Mouse (Mus musculus) embryonic facial prominence, embryonic 14.5 days (tissue): ENCODE data around the gene Cep55. TPM values are rescaled to one million over a fixed set of nuclear protein-coding genes. Genes with fewer than 3 reads are reported as not detected.
A peak's percentile ranks its signal among the peaks of the same experiment; 100 is the strongest.

Source experiments
- ATAC-seq: fragments of 200-750 bp; cut with Nextera tagmentation; 2 replicates; pipeline ENCODE4 v1.8.0; 2017; ENCODE audit warnings: low read depth, moderate number of reproducible peaks, moderate TSS enrichment
- DNase-seq: peaks from one replicate; pipeline ENCODE4 v3.0.0-alpha.2; 2015; ENCODE audit warnings: low spot score
- H3K27ac ChIP-seq: fragments of 300-500 bp; sonication (generic); replicated peaks from 2 replicates; pipeline ENCODE4 v1.5.1; 2014; ENCODE audit warnings: low read depth, mild to moderate bottlenecking, low read length, moderate library complexity
- H3K27me3 ChIP-seq: fragments of 300-500 bp; sonication (generic); replicated peaks from 2 replicates; pipeline ENCODE4 v1.6.1; 2014; ENCODE audit warnings: low read length; ENCODE audit not compliant: control insufficient read depth, insufficient read depth
- H3K36me3 ChIP-seq: fragments of 300-500 bp; sonication (generic); 2 replicates; pipeline ENCODE4 v1.6.1; 2014; ENCODE audit warnings: low read length, mixed read lengths; ENCODE audit not compliant: control insufficient read depth, insufficient read depth
- H3K4me1 ChIP-seq: fragments of 300-500 bp; sonication (generic); 2 replicates; pipeline ENCODE4 v1.6.1; 2014; ENCODE audit warnings: antibody characterized with exemption, low read length; ENCODE audit not compliant: control insufficient read depth, insufficient read depth
- H3K4me2 ChIP-seq: fragments of 300-500 bp; sonication (generic); 2 replicates; pipeline ENCODE4 v1.6.1; 2014; ENCODE audit warnings: low read depth, mild to moderate bottlenecking, low read length, moderate library complexity, mixed read lengths
- H3K4me3 ChIP-seq: fragments of 300-500 bp; sonication (generic); 2 replicates; pipeline ENCODE4 v1.5.1; 2014; ENCODE audit warnings: low read depth, mild to moderate bottlenecking, low read length
- H3K9ac ChIP-seq: fragments of 300-500 bp; sonication (generic); 2 replicates; pipeline ENCODE4 v1.6.1; 2014; ENCODE audit warnings: low read depth, mild to moderate bottlenecking, low read length, moderate library complexity, mixed read lengths
- H3K9me3 ChIP-seq: fragments of 300-500 bp; sonication (generic); 2 replicates; pipeline ENCODE4 v1.6.1; 2016; ENCODE audit warnings: low read length; ENCODE audit not compliant: control insufficient read depth
- WGBS: fragments of 180-500 bp; shearing (Covaris S2); extraction: QIAGEN DNeasy Blood & Tissue Kit; methylation state at CpG from one replicate; pipeline ENCODE4 v1.1.7; 2014; 5-methylcytosine and 5-hydroxymethylcytosine counted together
- polyA plus RNA-seq: library from polyadenylated mRNA; unstranded; fragments of >200 nt; fragmentation: Nextera tagmentation; extraction: Ambion mirVana; gene quantifications from 2 replicates; pipeline ENCODE4 v1.2.1, GENCODE M21; 2014

The Cep55 gene
- polyA plus RNA-seq, 1 experiment from 2014 or later, result 18.2 TPM

- DNase-seq (no peak), ATAC-seq (no peak)
- peaks cover 13% of the 10 kb centered on the region for H3K4me1 ChIP-seq
- H3K4me3 ChIP-seq, result no peak overlapping the region
- H3K4me2 ChIP-seq, result no peak overlapping the region
- H3K27ac ChIP-seq, result no peak overlapping the region
- H3K27me3 ChIP-seq, result no peaks in the 10 kb centered on the region
- 65% methylated on average over 8 of the region's 8 CpGs for WGBS
- no peaks in the 10 kb centered on the region for H3K36me3 ChIP-seq
- H3K9me3 ChIP-seq, result no peaks in the 10 kb centered on the region
- no peak overlapping the region for H3K9ac ChIP-seq
Observed at GRCm38 (mm10) chr19:38026211-38026624, 28.6 kb upstream of the Cep55 start.

- no peaks in the 10 kb centered on the region for H3K9me3 ChIP-seq
- no peak for DNase-seq
- H3K4me2 ChIP-seq, result no peak overlapping the region
- no peaks in the 10 kb centered on the region for H3K36me3 ChIP-seq
- WGBS, result 86% methylated on average over 6 of the region's 6 CpGs
- ATAC-seq, result no peak
- H3K27me3 ChIP-seq, result no peaks in the 10 kb centered on the region
- no peak overlapping the region for H3K4me3 ChIP-seq
- H3K4me1 ChIP-seq, result peaks cover 13% of the 10 kb centered on the region
- no peak overlapping the region for H3K9ac ChIP-seq
- H3K27ac ChIP-seq, result no peak overlapping the region
Observed at GRCm38 (mm10) chr19:38027389-38027788, 27.4 kb upstream of the Cep55 start.

- no peak overlapping the region for H3K4me2 ChIP-seq
- 57% methylated on average over 10 of the region's 10 CpGs for WGBS
- H3K4me3 ChIP-seq, result no peak overlapping the region
- no peaks in the 10 kb centered on the region for H3K27me3 ChIP-seq
- H3K36me3 ChIP-seq, result no peaks in the 10 kb centered on the region
- no peak overlapping the region for H3K9ac ChIP-seq
- DNase-seq (no peak), ATAC-seq (no peak)
- no peaks in the 10 kb centered on the region for H3K9me3 ChIP-seq
- H3K27ac ChIP-seq, result no peak overlapping the region
- peaks cover 13% of the 10 kb centered on the region for H3K4me1 ChIP-seq
Observed at GRCm38 (mm10) chr19:38027881-38028521, 26.8 kb upstream of the Cep55 start.

GRCm38 (mm10) chr19:38029292-38029691, 25.5 kb upstream of the Cep55 start:
- no peak for ATAC-seq
- Histone ChIP-seq H3K4me1 (peaks cover 13% of the 10 kb centered on the region), H3K9ac (no peak overlapping the region), H3K27ac (no peak overlapping the region), H3K4me3 (no peak overlapping the region), H3K36me3 (no peaks in the 10 kb centered on the region), H3K9me3 (no peaks in the 10 kb centered on the region), H3K27me3 (no peaks in the 10 kb centered on the region), H3K4me2 (no peak overlapping the region)
- 81% methylated on average over 3 of the region's 3 CpGs for WGBS
- DNase-seq, result no peak

GRCm38 (mm10) chr19:38029871-38030270, 24.9 kb upstream of the Cep55 start:
- Histone ChIP-seq H3K4me2 (no peak overlapping the region), H3K9me3 (no peaks in the 10 kb centered on the region), H3K9ac (no peak overlapping the region), H3K27me3 (no peaks in the 10 kb centered on the region), H3K4me1 (peaks cover 13% of the 10 kb centered on the region), H3K36me3 (no peaks in the 10 kb centered on the region), H3K4me3 (no peak overlapping the region), H3K27ac (no peak overlapping the region)
- WGBS, result 62% methylated on average over 3 of the region's 3 CpGs
- DNase-seq (no peak), ATAC-seq (no peak)

- ATAC-seq, result peak; percentile 64; the same call in 1 of the 2 replicates
- 5% methylated on average over 5 of the region's 23 CpGs for WGBS
- no peak overlapping the region for H3K9ac ChIP-seq
Observed at GRCm38 (mm10) chr19:38030673-38031137, 24.1 kb upstream of the Cep55 start.

GRCm38 (mm10) chr19:38031144-38031543, 23.7 kb upstream of the Cep55 start:
- WGBS, result 60% methylated on average over 9 of the region's 9 CpGs
- H3K9ac ChIP-seq, result no peak overlapping the region
- H3K4me1 ChIP-seq, result peaks cover 7% of the 10 kb centered on the region
- H3K9me3 ChIP-seq, result no peaks in the 10 kb centered on the region
- H3K27ac ChIP-seq, result no peak overlapping the region
- H3K4me2 ChIP-seq, result peak overlapping the region; percentile 31; the same call in 1 of the 2 replicates
- no peak for DNase-seq
- ATAC-seq, result no peak
- H3K4me3 ChIP-seq, result no peak overlapping the region
- no peaks in the 10 kb centered on the region for H3K36me3 ChIP-seq
- H3K27me3 ChIP-seq, result no peaks in the 10 kb centered on the region

More at GRCm38 (mm10) chr19:38030673-38031137, 24.1 kb upstream of the Cep55 start:
- no peaks in the 10 kb centered on the region for H3K27me3 ChIP-seq
- peak overlapping the region; percentile 31; the same call in 1 of the 2 replicates for H3K4me2 ChIP-seq
- H3K27ac ChIP-seq, result no peak overlapping the region
- no peaks in the 10 kb centered on the region for H3K9me3 ChIP-seq
- peak; percentile 71 for DNase-seq
- peaks cover 12% of the 10 kb centered on the region for H3K4me1 ChIP-seq
- H3K36me3 ChIP-seq, result no peaks in the 10 kb centered on the region
- no peak overlapping the region for H3K4me3 ChIP-seq

GRCm38 (mm10) chr19:38032993-38033734, 21.6 kb upstream of the Cep55 start:
- peaks cover 5% of the 10 kb centered on the region for H3K4me1 ChIP-seq
- 73% methylated on average over 15 of the region's 15 CpGs for WGBS
- no peak overlapping the region for H3K27ac ChIP-seq
- no peak for ATAC-seq
- no peak overlapping the region for H3K9ac ChIP-seq
- no peaks in the 10 kb centered on the region for H3K9me3 ChIP-seq
- no peak for DNase-seq
- H3K36me3 ChIP-seq, result no peaks in the 10 kb centered on the region
- H3K4me3 ChIP-seq, result no peak overlapping the region
- no peak overlapping the region for H3K4me2 ChIP-seq
- H3K27me3 ChIP-seq, result no peaks in the 10 kb centered on the region
